Mouse (Mus musculus) spleen, embryonic (tissue): ENCODE measurements around the gene Clock.

Source experiments
- CTCF ChIA-PET: fragments of 350-600 bp; sonication (Branson Sonifier 250); formaldehyde crosslinking; loops from one replicate; lab custom pipeline; 2022; lab: Charles Lee

Gene Clock

GRCm38 (mm10) chr5:76304452-76305341 is at the start of gene Clock:
Gene Clock (minus strand): TSS chr5:76304792.
- CTCF ChIA-PET = interaction anchor here (0.6 kb wide), 1 partner anchor 12 kb away, joined by 3 read pairs; no protein-coding TSS in a partner anchor

GRCm38 (mm10) chr5:76351953-76352611 is 47.5 kb upstream of the Clock start:
- CTCF ChIA-PET = no interaction called here

- CTCF ChIA-PET = no interaction called here
Measured at GRCm38 (mm10) chr5:76351537-76351936, 46.9 kb upstream of the Clock start.

- CTCF ChIA-PET = no interaction called here
Measured at GRCm38 (mm10) chr5:76346137-76346536, 41.5 kb upstream of the Clock start.

- CTCF ChIA-PET = no interaction called here
Measured at GRCm38 (mm10) chr5:76340931-76341330, 36.3 kb upstream of the Clock start.

- CTCF ChIA-PET = no interaction called here
Measured at GRCm38 (mm10) chr5:76337100-76337499, 32.5 kb upstream of the Clock start.

- CTCF ChIA-PET = interaction anchor here (0.7 kb wide), 1 partner anchor 644 kb away, joined by 17 read pairs; no protein-coding TSS in a partner anchor
Measured at GRCm38 (mm10) chr5:76333833-76334232, 29.2 kb upstream of the Clock start.

GRCm38 (mm10) chr5:76330953-76331352 is 26.4 kb upstream of the Clock start, which contains the start of gene Pdcl2:
Gene Pdcl2 (minus strand): TSS chr5:76331156.
- CTCF ChIA-PET = interaction anchor here (0.5 kb wide), 1 partner anchor 1211 kb away, joined by 5 read pairs; no protein-coding TSS in a partner anchor

GRCm38 (mm10) chr5:76327296-76327695 is 22.7 kb upstream of the Clock start:
- CTCF ChIA-PET = no interaction called here

GRCm38 (mm10) chr5:76325113-76325512 is 20.5 kb upstream of the Clock start:
- CTCF ChIA-PET = no interaction called here

- CTCF ChIA-PET = no interaction called here
Measured at GRCm38 (mm10) chr5:76321249-76322196, 16.9 kb upstream of the Clock start.

- CTCF ChIA-PET = no interaction called here
Measured at GRCm38 (mm10) chr5:76308206-76308605, 3.6 kb upstream of the Clock start.

GRCm38 (mm10) chr5:76306261-76306660 is 1.7 kb upstream of the Clock start:
- CTCF ChIA-PET = no interaction called here

- CTCF ChIA-PET = no interaction called here
Measured at GRCm38 (mm10) chr5:76305616-76306015, 1.0 kb upstream of the Clock start.

- CTCF ChIA-PET = interaction anchor here (0.6 kb wide), 2 partner anchors 13 to 193 kb away, joined by 3 read pairs; no protein-coding TSS in a partner anchor
Measured at GRCm38 (mm10) chr5:76303745-76304451, 694 bp downstream of the Clock start.

GRCm38 (mm10) chr5:76303379-76303744 is 1.2 kb downstream of the Clock start:
- CTCF ChIA-PET = no interaction called here

- CTCF ChIA-PET = no interaction called here
Measured at GRCm38 (mm10) chr5:76302009-76302408, 2.6 kb downstream of the Clock start.

GRCm38 (mm10) chr5:76289234-76289691 is 15.3 kb downstream of the Clock start:
- CTCF ChIA-PET = no interaction called here

GRCm38 (mm10) chr5:76288256-76288655 is 16.3 kb downstream of the Clock start:
- CTCF ChIA-PET = no interaction called here

GRCm38 (mm10) chr5:76287062-76287461 is 17.5 kb downstream of the Clock start:
- CTCF ChIA-PET = no interaction called here

- CTCF ChIA-PET = no interaction called here
Measured at GRCm38 (mm10) chr5:76285699-76286098, 18.9 kb downstream of the Clock start.
